8 mouse cellular contexts compared by ENCODE assay signal in the genomic region with DNA sequence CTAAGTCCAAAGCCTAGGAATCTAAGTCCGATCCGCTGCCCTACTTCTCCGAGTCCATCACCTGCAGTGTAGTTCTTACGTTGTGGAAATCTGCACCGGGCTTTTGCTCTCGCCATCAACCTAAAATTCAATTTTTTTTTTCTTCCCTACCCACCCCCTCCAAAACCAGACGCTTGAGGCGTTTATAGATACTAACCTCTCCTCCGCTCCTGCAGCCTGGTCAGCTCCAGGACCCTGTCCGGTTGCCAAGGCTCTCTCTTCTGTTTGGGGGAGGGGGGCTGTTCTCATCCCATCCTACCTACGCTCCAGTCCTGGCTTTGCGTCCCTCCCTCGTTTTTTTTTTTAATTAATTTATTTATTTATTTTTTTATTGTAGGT. TPM values are rescaled to one million over a fixed set of nuclear protein-coding genes. Genes with fewer than 3 reads are reported as not detected.
A peak's percentile ranks its signal among the peaks of the same experiment; 100 is the strongest.
DNase-seq lines count a peak whose midpoint lies in the region; ATAC-seq and TF ChIP-seq lines count a peak whose summit lies in the region.

No protein-coding gene starts in this region.

- no peak for TF ChIP-seq CTCF in olfactory bulb, adult 2 months (IDR thresholded peaks at IDR 0.05; ENCODE audit: insufficient read depth, low read depth, low read length)

- H3K4me3 ChIP-seq in liver, embryonic 16.5 days (ENCODE audit: low read depth, low read length), result peak overlapping the region; percentile 66
- H3K4me3 ChIP-seq in olfactory bulb, adult 2 months (ENCODE audit: insufficient read depth, low read depth, low read length), result peak overlapping the region; percentile 80

- no peak overlapping the region for H3K9ac ChIP-seq in liver, embryonic 16.5 days (ENCODE audit: low read depth, low read length)

- TF ChIP-seq POLR2A in olfactory bulb, adult 2 months (IDR thresholded peaks at IDR 0.05; ENCODE audit: insufficient read depth, low read depth, low read length), result no peak

- peaks cover 59% of the 10 kb centered on the region for H3K27me3 ChIP-seq in liver, embryonic 16.5 days (ENCODE audit: control insufficient read depth, insufficient read depth, low read depth, low read length)

- H3K36me3 ChIP-seq in liver, embryonic 16.5 days (ENCODE audit: control insufficient read depth, insufficient read depth), result no peaks in the 10 kb centered on the region

- WGBS in liver, embryonic 16.5 days (ENCODE audit: insufficient replicate concordance), result under 1% methylated on average over 13 of the region's 13 CpGs
- 0% methylated on average over 13 of the region's 13 CpGs for WGBS in olfactory bulb, adult 2 months

- peak overlapping the region; percentile 85 for H3K4me2 ChIP-seq in liver, embryonic 16.5 days (ENCODE audit: low read depth, low read length)

- H3K9me3 ChIP-seq in liver, embryonic 16.5 days (replicated peaks; ENCODE audit: control insufficient read depth, low read length), result no peaks in the 10 kb centered on the region

- H3K27ac ChIP-seq in liver, embryonic 16.5 days (ENCODE audit: low read length), result no peak overlapping the region
- H3K27ac ChIP-seq in olfactory bulb, adult 2 months (ENCODE audit: insufficient read depth, low read depth, low read length), result peak overlapping the region; percentile 99

- no peak for ATAC-seq in liver, embryonic 16.5 days (ENCODE audit: low read depth)

- peak; percentile 71 for DNase-seq in thymus, postnatal 0 days (ENCODE audit: low spot score)
- no peak for DNase-seq in thymus, postnatal 25 days
- peak; percentile 95 for DNase-seq in cerebellum, adult 11-12 months
- DNase-seq in gastrocnemius, postnatal 25 days, result peak; percentile 43
- DNase-seq in kidney, adult 8-10 months, result peak; percentile 45 to 54
- no peak for DNase-seq in spleen, postnatal 14 days (ENCODE audit: low spot score in 2 of 2)

- peaks cover 11% of the 10 kb centered on the region for H3K4me1 ChIP-seq in liver, embryonic 16.5 days (ENCODE audit: control insufficient read depth, low read depth, low read length)
- H3K4me1 ChIP-seq in olfactory bulb, adult 2 months (ENCODE audit: control insufficient read depth, insufficient read depth, low read length), result peaks cover 25% of the 10 kb centered on the region

RNA-seq across cellular contexts. Expression of a gene that starts 0.9 kb away (rescaled TPM):
- 7.8 and 14.3 TPM in 2 replicates for polyA plus RNA-seq in thymus, postnatal 0 days (2015; fragmentation: Nextera tagmentation; extraction: Ambion mirVana)
- 10 to 100 TPM; 23.7 to 26.0 TPM for total RNA-seq in gastrocnemius, postnatal 25 days (2021)
- polyA plus RNA-seq in liver, embryonic 16.5 days (2015; fragmentation: Nextera tagmentation; extraction: Ambion mirVana), result 0.86 and 1.2 TPM in 2 replicates
- 113 TPM in 1 of 2 replicates, not detected in the other for polyA plus RNA-seq in olfactory bulb, adult 2 months (2012; ENCODE audit: insufficient read depth, insufficient read length, low replicate concordance, missing spikeins)

RNA-seq across cellular contexts. Expression of a gene that starts 56.0 kb away (rescaled TPM):
- polyA plus RNA-seq in thymus, postnatal 0 days (2015; fragmentation: Nextera tagmentation; extraction: Ambion mirVana), result 0.10 and 0.18 TPM in 2 replicates
- under 1 TPM; 0.24 to 0.26 TPM for total RNA-seq in gastrocnemius, postnatal 25 days (2021)
- 0.41 and 0.43 TPM in 2 replicates for polyA plus RNA-seq in liver, embryonic 16.5 days (2015; fragmentation: Nextera tagmentation; extraction: Ambion mirVana)
- not detected in 2 replicates for polyA plus RNA-seq in olfactory bulb, adult 2 months (2012; ENCODE audit: insufficient read depth, insufficient read length, low replicate concordance, missing spikeins)

RNA-seq across cellular contexts. Expression of a gene that starts 56.3 kb away (rescaled TPM):
- polyA plus RNA-seq in thymus, postnatal 0 days (2015; fragmentation: Nextera tagmentation; extraction: Ambion mirVana), result 117 and 135 TPM in 2 replicates
- total RNA-seq in gastrocnemius, postnatal 25 days (2021), result under 1 TPM; 0.54 to 0.96 TPM
- polyA plus RNA-seq in liver, embryonic 16.5 days (2015; fragmentation: Nextera tagmentation; extraction: Ambion mirVana), result 108 and 110 TPM in 2 replicates
- polyA plus RNA-seq in olfactory bulb, adult 2 months (2012; ENCODE audit: insufficient read depth, insufficient read length, low replicate concordance, missing spikeins), result not detected in 2 replicates

Comparison
In these comparisons a context has a peak if more than half of its experiments do, and no peak if none do; other contexts are left out.
1. DNase-seq: peak in thymus, postnatal 0 days (single experiment), cerebellum, adult 11-12 months (single experiment), gastrocnemius, postnatal 25 days (single experiment) and kidney, adult 8-10 months (2 of 2); none in thymus, postnatal 25 days (single experiment) and spleen, postnatal 14 days (0 of 2).
2. RNA of a gene that starts 56.3 kb away (polyA plus RNA-seq): 117 to 135 TPM in thymus, postnatal 0 days and 108 to 110 TPM in liver, embryonic 16.5 days; not detected in olfactory bulb, adult 2 months; every median in the first group is over 100 times any median in the second.